Mouse (Mus musculus): ENCODE data around the gene Prok1.

DNA sequence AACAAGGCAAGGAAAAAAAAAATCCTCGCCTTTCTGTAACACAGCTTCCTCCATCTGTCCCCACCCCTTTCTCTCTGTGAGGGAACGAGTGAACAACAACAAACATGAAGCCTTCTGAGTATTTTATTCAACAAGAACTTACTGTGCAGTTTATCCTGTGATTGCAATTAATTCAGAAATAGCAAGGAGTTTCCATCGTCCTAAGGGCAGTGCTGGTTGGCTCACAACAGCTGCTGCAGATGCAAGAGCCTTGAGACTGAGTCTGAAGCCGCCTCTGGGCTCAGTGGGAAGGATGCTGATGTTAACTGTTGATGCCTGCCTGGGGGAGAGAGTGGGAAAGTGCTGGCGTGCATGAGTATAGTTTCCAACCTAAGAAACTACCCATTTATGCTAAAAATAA, 18.4 kb upstream of the Prok1 start:
- TF ChIP-seq CTCF (IDR thresholded peaks at IDR 0.05; ENCODE audit: control insufficient read depth, insufficient read depth, low read length) (no peak), POLR2A (IDR thresholded peaks at IDR 0.05; ENCODE audit: borderline replicate concordance, control insufficient read depth, low read depth, low read length) (no peak)
